Mouse (Mus musculus): ENCODE data around the gene S100a3.

S100a3 gene

GRCm38 (mm10) chr3:90601486-90602110 lies 41.2 kb downstream of the S100a3 start, which contains the start of gene Gm42674:
TSS of gene Gm42674 (plus strand) at chr3:90601904.
- DNase-seq (ENCODE audit: low spot score in 2 of 2): no peak

- DNase-seq (ENCODE audit: low spot score in 2 of 2): no peak
Measured at GRCm38 (mm10) chr3:90603623-90604022, 43.2 kb downstream of the S100a3 start, which contains the start of gene S100a4. TSS of gene S100a4 (plus strand) at chr3:90603771.

GRCm38 (mm10) chr3:90604416-90604815 lies 44.0 kb downstream of the S100a3 start:
- DNase-seq (ENCODE audit: low spot score in 2 of 2): peak; percentile 94 to 98

- DNase-seq (ENCODE audit: low spot score in 2 of 2): no peak
Measured at GRCm38 (mm10) chr3:90605049-90605448, 44.7 kb downstream of the S100a3 start.

GRCm38 (mm10) chr3:90605736-90606135 lies 45.4 kb downstream of the S100a3 start:
- DNase-seq (ENCODE audit: low spot score in 2 of 2): no peak

- DNase-seq (ENCODE audit: low spot score in 2 of 2): no peak
Measured at GRCm38 (mm10) chr3:90606185-90606584, 45.8 kb downstream of the S100a3 start.

- no peak for DNase-seq (ENCODE audit: low spot score in 2 of 2)
Measured at GRCm38 (mm10) chr3:90607361-90607760, 47.0 kb downstream of the S100a3 start.

GRCm38 (mm10) chr3:90608223-90608622 lies 47.8 kb downstream of the S100a3 start, which contains the start of gene S100a5:
TSS of gene S100a5 (plus strand) at chr3:90608523.
- no peak for DNase-seq (ENCODE audit: low spot score in 2 of 2)

- DNase-seq (ENCODE audit: low spot score in 2 of 2): peak in 1 of 2 experiments; percentile 63
Measured at GRCm38 (mm10) chr3:90609102-90609501, 48.7 kb downstream of the S100a3 start.

GRCm38 (mm10) chr3:90611494-90611893 lies 51.1 kb downstream of the S100a3 start:
- DNase-seq (ENCODE audit: low spot score in 2 of 2): no peak

GRCm38 (mm10) chr3:90612061-90612460 lies 51.7 kb downstream of the S100a3 start:
- DNase-seq (ENCODE audit: low spot score in 2 of 2): no peak

- peak; percentile 86 to 90 for DNase-seq (ENCODE audit: low spot score in 2 of 2)
Measured at GRCm38 (mm10) chr3:90612728-90613291, 52.4 kb downstream of the S100a3 start, which contains the start of gene S100a6. TSS of gene S100a6 (plus strand) at chr3:90612882.

- DNase-seq (ENCODE audit: low spot score in 2 of 2): no peak
Measured at GRCm38 (mm10) chr3:90613461-90614147, 53.2 kb downstream of the S100a3 start.

GRCm38 (mm10) chr3:90614148-90614530 lies 53.8 kb downstream of the S100a3 start:
- DNase-seq (ENCODE audit: low spot score in 2 of 2): no peak

- peak in 1 of 2 experiments; percentile 61 for DNase-seq (ENCODE audit: low spot score in 2 of 2)
Measured at GRCm38 (mm10) chr3:90614611-90615251, 54.4 kb downstream of the S100a3 start.

GRCm38 (mm10) chr3:90615415-90615814 lies 55.0 kb downstream of the S100a3 start:
- DNase-seq (ENCODE audit: low spot score in 2 of 2): peak; percentile 75 to 83

GRCm38 (mm10) chr3:90615911-90616310 lies 55.5 kb downstream of the S100a3 start:
- no peak for DNase-seq (ENCODE audit: low spot score in 2 of 2)

GRCm38 (mm10) chr3:90617586-90617985 lies 57.2 kb downstream of the S100a3 start:
- no peak for DNase-seq (ENCODE audit: low spot score in 2 of 2)

- no peak for DNase-seq (ENCODE audit: low spot score in 2 of 2)
Measured at GRCm38 (mm10) chr3:90621552-90621951, 61.2 kb downstream of the S100a3 start.

- no peak for DNase-seq (ENCODE audit: low spot score in 2 of 2)
Measured at GRCm38 (mm10) chr3:90623435-90624071, 63.2 kb downstream of the S100a3 start.

GRCm38 (mm10) chr3:90625496-90625895 lies 65.1 kb downstream of the S100a3 start:
- no peak for DNase-seq (ENCODE audit: low spot score in 2 of 2)

Data from urinary bladder, postnatal 36 days (tissue).